Mouse (Mus musculus): ENCODE data around the gene Ttbk1.

- TF ChIP-seq CTCF (IDR thresholded peaks at IDR 0.05; ENCODE audit: control insufficient read depth, insufficient read depth, insufficient replicate concordance, low read depth, low read length) (no peak), POLR2A (IDR thresholded peaks at IDR 0.05; ENCODE audit: control insufficient read depth, low read depth, low read length) (no peak)
These were observed 61.0 kb downstream of the Ttbk1 start for GRCm38 (mm10) chr17:46426496-46426895.
